Mouse (Mus musculus) heart, adult 18-20 months (tissue): Measurements from ENCODE around the gene Mpdz. TPM values are rescaled to one million over a fixed set of nuclear protein-coding genes. Genes with fewer than 3 reads are reported as not detected.
A peak's percentile ranks its signal among the peaks of the same experiment; 100 is the strongest.

ENCODE experiments used
- DNase-seq, 2 experiments: peaks; one replicate each; pipeline ENCODE4 v3.0.0; 2021 to 2022; ENCODE audit warnings: mixed read lengths in 1 of 2
- total RNA-seq, 2 experiments: library from RNA; stranded (reverse); gene quantifications; 2 replicates each; pipeline ENCODE4 v1.2.3; 2021

Gene Mpdz
- total RNA-seq, 2 experiments from 2014 or later: 55.7 to 60.8 TPM

GRCm38 (mm10) chr4:81392869-81393268 is 49.7 kb downstream of the Mpdz start:
- no peak for DNase-seq

- DNase-seq: no peak
These were observed 53.4 kb downstream of the Mpdz start for GRCm38 (mm10) chr4:81389263-81389662.

- no peak for DNase-seq
These were observed 55.0 kb downstream of the Mpdz start for GRCm38 (mm10) chr4:81387644-81388043.

GRCm38 (mm10) chr4:81372355-81372754 is 70.3 kb downstream of the Mpdz start:
- DNase-seq: peak; percentile 18 to 25

GRCm38 (mm10) chr4:81351368-81351767 is 91.2 kb downstream of the Mpdz start:
- DNase-seq: no peak

GRCm38 (mm10) chr4:81348646-81349045 is 94.0 kb downstream of the Mpdz start:
- DNase-seq: no peak

GRCm38 (mm10) chr4:81345141-81345540 is 97.5 kb downstream of the Mpdz start:
- DNase-seq: no peak

GRCm38 (mm10) chr4:81333628-81333991 is 109.0 kb downstream of the Mpdz start:
- DNase-seq: no peak

- DNase-seq: peak in 1 of 2 experiments; percentile 5
These were observed 109.6 kb downstream of the Mpdz start for GRCm38 (mm10) chr4:81332901-81333627.

GRCm38 (mm10) chr4:81332439-81332841 is 110.2 kb downstream of the Mpdz start:
- no peak for DNase-seq

GRCm38 (mm10) chr4:81327694-81328093 is 114.9 kb downstream of the Mpdz start:
- no peak for DNase-seq

- no peak for DNase-seq
These were observed 118.8 kb downstream of the Mpdz start for GRCm38 (mm10) chr4:81323853-81324252.

GRCm38 (mm10) chr4:81322232-81322631 is 120.4 kb downstream of the Mpdz start:
- DNase-seq: no peak

GRCm38 (mm10) chr4:81314618-81315017 is 128.0 kb downstream of the Mpdz start:
- peak in 1 of 2 experiments; percentile 5 for DNase-seq

- no peak for DNase-seq
These were observed 129.4 kb downstream of the Mpdz start for GRCm38 (mm10) chr4:81313246-81313645.

- peak; percentile 39 to 42 for DNase-seq
These were observed 132.5 kb downstream of the Mpdz start for GRCm38 (mm10) chr4:81310168-81310474.

GRCm38 (mm10) chr4:81309473-81310167 is 133.0 kb downstream of the Mpdz start:
- no peak for DNase-seq

- no peak for DNase-seq
These were observed 134.9 kb downstream of the Mpdz start for GRCm38 (mm10) chr4:81307596-81308265.

- DNase-seq: no peak
These were observed 140.6 kb downstream of the Mpdz start for GRCm38 (mm10) chr4:81302056-81302455.

GRCm38 (mm10) chr4:81298384-81298783 is 144.2 kb downstream of the Mpdz start:
- DNase-seq: no peak

- no peak for DNase-seq
These were observed 149.3 kb downstream of the Mpdz start for GRCm38 (mm10) chr4:81293309-81293708.

GRCm38 (mm10) chr4:81285564-81285963 is 157.1 kb downstream of the Mpdz start:
- DNase-seq: no peak

- DNase-seq: no peak
These were observed 159.0 kb downstream of the Mpdz start for GRCm38 (mm10) chr4:81283611-81284010.
